9 mouse cellular contexts compared by ENCODE assay signal in genomic region chr8:125199197-125199939, GRCm38 (mm10).
DNase-seq lines count a peak whose midpoint lies in the region; ATAC-seq and TF ChIP-seq lines count a peak whose summit lies in the region.
"Had no signal": no experiment of that assay in that cellular context is flagged by ENCODE, and none has a peak within 500 bp of the region (broad histone marks: within the 10 kb centered on the region; RNA-seq: fewer than 3 reads in every experiment).

No protein-coding gene starts in this region.

- peaks cover 12% of the 10 kb centered on the region for H3K4me1 ChIP-seq in bone marrow macrophage, adult 2 months (ENCODE audit: control insufficient read depth, insufficient read depth, low read length)
- H3K4me1 ChIP-seq in heart, embryonic 14.5 days (ENCODE audit: control insufficient read depth in 2 of 2, insufficient read depth in 2 of 2, low read length in 2 of 2): peaks cover 30% of the 10 kb centered on the region in 2 experiments
- H3K4me1 ChIP-seq in kidney, embryonic 16.5 days (ENCODE audit: insufficient read depth, low read length): peaks cover 59% of the 10 kb centered on the region

- H3K4me2 ChIP-seq in heart, embryonic 14.5 days (ENCODE audit: low read length): no peak overlapping the region
- no peak overlapping the region for H3K4me2 ChIP-seq in kidney, embryonic 16.5 days (replicated peaks; ENCODE audit: low read depth, low read length)

- H3K9me3 ChIP-seq in heart, embryonic 14.5 days (ENCODE audit: control insufficient read depth, low read length): no peaks in the 10 kb centered on the region
- H3K9me3 ChIP-seq in kidney, embryonic 16.5 days (ENCODE audit: low read length): no peaks in the 10 kb centered on the region

- H3K27me3 ChIP-seq in heart, embryonic 14.5 days (ENCODE audit: control insufficient read depth, insufficient read depth, low read length): no peaks in the 10 kb centered on the region
- no peaks in the 10 kb centered on the region for H3K27me3 ChIP-seq in kidney, embryonic 16.5 days (ENCODE audit: insufficient read depth, low read length)

- H3K4me3 ChIP-seq in bone marrow macrophage, adult 2 months (ENCODE audit: insufficient read depth, low read length): no peak overlapping the region
- H3K4me3 ChIP-seq in heart, embryonic 14.5 days (ENCODE audit: control insufficient read depth in 1 of 2, insufficient read depth in 1 of 2, low read depth in 1 of 2, low read length in 2 of 2): no peak overlapping the region
- no peak overlapping the region for H3K4me3 ChIP-seq in kidney, embryonic 16.5 days (ENCODE audit: low read length)

- intact Hi-C loops in heart, postnatal 14 days (cut with DNase I): no loop called here

- no peaks in the 10 kb centered on the region for H3K36me3 ChIP-seq in heart, embryonic 14.5 days (ENCODE audit: control insufficient read depth, insufficient read depth, low read length)
- H3K36me3 ChIP-seq in kidney, embryonic 16.5 days (ENCODE audit: insufficient read depth, low read length): no peaks in the 10 kb centered on the region

- no peak overlapping the region for H3K9ac ChIP-seq in heart, embryonic 14.5 days (ENCODE audit: low read length)
- H3K9ac ChIP-seq in kidney, embryonic 16.5 days (replicated peaks; ENCODE audit: low read length): no peak overlapping the region

- WGBS in heart, embryonic 14.5 days: 65% methylated on average over 16 of the region's 16 CpGs
- WGBS in kidney, embryonic 16.5 days: 71% methylated on average over 16 of the region's 16 CpGs

- 0 out of 2 replicates have a peak overlapping the region, but pooled peaks have one; percentile 21 for H3K27ac ChIP-seq in bone marrow macrophage, adult 2 months (ENCODE audit: insufficient read depth, low read depth, low read length)
- peak overlapping the region; percentile 62 to 64 for H3K27ac ChIP-seq in heart, embryonic 14.5 days (replicated peaks in 1 of 2; ENCODE audit: control insufficient read depth in 1 of 2, insufficient read depth in 1 of 2, low read depth in 2 of 2, low read length in 2 of 2)
- H3K27ac ChIP-seq in kidney, embryonic 16.5 days (ENCODE audit: low read length): peak overlapping the region; percentile 80

- no peak for TF ChIP-seq POLR2A in bone marrow macrophage, adult 2 months (IDR thresholded peaks at IDR 0.05; ENCODE audit: borderline replicate concordance, low read depth, low read length)

- no peak for ATAC-seq in heart, embryonic 14.5 days (ENCODE audit: insufficient number of reproducible peaks, insufficient read depth, low FRiP score, low read depth)
- no peak for ATAC-seq in kidney, embryonic 16.5 days (ENCODE audit: low FRiP score, low TSS enrichment)

- peak; percentile 55 for DNase-seq in heart, adult 8-10 months (ENCODE audit: low spot score)
- DNase-seq in heart, postnatal 14 days: no peak
- no peak for DNase-seq in c-Kit-positive CD71-positive TER-119-positive erythroid progenitor cells, embryonic 14.5 days (ENCODE audit: low spot score)
- no peak for DNase-seq in layer of hippocampus, adult 11-12 months (ENCODE audit: low spot score)
- DNase-seq in yolk sac, embryonic 10.5 days (ENCODE audit: low spot score): no peak
- DNase-seq: embryo, embryonic 11 days had no signal

- no peak for TF ChIP-seq CTCF in bone marrow macrophage, adult 2 months (IDR thresholded peaks at IDR 0.05; ENCODE audit: low read depth, low read length)

Comparison
In these comparisons a context has a peak if more than half of its experiments do, and no peak if none do; other contexts are left out.
1. H3K27ac ChIP-seq: peak in every context shown above with its lines; median percentile 80 in kidney, embryonic 16.5 days; 63 in heart, embryonic 14.5 days; 21 in bone marrow macrophage, adult 2 months.